Mouse (Mus musculus): Measurements from ENCODE around the gene Tlk2.

Gene Tlk2

DNA sequence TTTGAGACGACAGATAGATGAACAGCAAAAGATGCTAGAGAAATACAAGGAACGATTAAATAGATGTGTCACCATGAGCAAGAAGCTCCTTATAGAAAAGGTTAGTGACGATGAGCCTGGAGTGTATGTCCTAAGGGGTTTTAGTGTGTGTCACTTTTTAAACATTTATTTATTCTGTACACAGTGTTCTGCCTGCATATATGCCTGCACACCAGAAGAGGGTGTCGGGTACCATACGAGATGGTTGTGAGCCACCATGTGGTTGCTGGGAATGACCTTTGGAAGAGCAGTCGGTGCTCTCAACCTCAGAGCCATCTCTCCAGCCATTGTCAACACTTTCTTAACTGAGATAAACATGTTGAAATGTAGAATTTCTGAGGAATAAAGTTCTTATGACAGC lies 68.2 kb downstream of the Tlk2 start:
- in situ Hi-C loops (cut with MboI; ENCODE audit: unreplicated experiment in 2 of 2), result no loop called here

GRCm38 (mm10) chr11:105247321-105247720 lies 68.7 kb downstream of the Tlk2 start:
- in situ Hi-C loops (cut with MboI; ENCODE audit: unreplicated experiment in 2 of 2), result no loop called here

DNA sequence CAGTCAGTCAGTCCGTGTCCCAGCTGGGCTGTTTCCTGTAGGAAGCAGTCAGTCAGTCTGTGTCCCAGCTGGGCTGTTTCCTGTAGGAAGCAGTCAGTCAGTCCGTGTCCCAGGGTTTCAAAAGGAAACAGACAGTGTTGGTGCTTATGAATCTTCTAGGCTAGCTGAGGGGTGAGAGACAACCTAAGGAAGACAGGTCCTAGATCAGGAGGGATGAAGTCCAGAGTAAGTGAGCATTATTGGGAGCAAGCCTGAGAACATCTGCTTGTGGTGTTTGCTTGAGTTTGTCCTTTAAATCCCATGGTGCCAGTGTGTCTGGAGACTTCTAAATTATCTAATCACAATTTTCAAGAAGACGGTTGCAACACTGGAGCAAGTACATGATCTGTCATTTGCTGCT lies 81.1 kb downstream of the Tlk2 start:
- in situ Hi-C loops (cut with MboI; ENCODE audit: unreplicated experiment in 2 of 2), result loop anchor here (10.0 kb wide), 1 partner anchor 655 kb away; no protein-coding TSS in a partner anchor

DNA sequence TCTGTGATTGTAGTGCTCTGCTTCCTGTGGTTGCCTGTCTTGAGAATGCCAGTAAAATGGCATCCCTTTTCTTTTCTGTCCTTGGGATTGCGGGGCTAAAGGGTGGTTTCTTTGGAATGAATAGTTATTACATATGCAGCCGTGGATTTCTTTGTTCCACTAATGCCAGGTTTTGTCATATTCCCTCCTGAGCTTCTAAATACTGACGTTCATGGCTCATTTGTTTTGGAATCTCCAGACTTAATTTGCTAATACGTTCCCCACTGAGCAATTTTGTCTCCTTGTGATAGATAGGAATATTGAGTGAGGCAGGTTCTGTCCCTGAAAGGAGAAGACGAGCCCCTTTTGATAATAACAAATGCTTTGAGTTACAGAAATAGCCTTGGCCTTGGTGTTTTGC lies 82.5 kb downstream of the Tlk2 start:
- in situ Hi-C loops (cut with MboI; ENCODE audit: unreplicated experiment in 2 of 2), result loop anchor here (10.0 kb wide), 1 partner anchor 654 kb away; no protein-coding TSS in a partner anchor

DNA sequence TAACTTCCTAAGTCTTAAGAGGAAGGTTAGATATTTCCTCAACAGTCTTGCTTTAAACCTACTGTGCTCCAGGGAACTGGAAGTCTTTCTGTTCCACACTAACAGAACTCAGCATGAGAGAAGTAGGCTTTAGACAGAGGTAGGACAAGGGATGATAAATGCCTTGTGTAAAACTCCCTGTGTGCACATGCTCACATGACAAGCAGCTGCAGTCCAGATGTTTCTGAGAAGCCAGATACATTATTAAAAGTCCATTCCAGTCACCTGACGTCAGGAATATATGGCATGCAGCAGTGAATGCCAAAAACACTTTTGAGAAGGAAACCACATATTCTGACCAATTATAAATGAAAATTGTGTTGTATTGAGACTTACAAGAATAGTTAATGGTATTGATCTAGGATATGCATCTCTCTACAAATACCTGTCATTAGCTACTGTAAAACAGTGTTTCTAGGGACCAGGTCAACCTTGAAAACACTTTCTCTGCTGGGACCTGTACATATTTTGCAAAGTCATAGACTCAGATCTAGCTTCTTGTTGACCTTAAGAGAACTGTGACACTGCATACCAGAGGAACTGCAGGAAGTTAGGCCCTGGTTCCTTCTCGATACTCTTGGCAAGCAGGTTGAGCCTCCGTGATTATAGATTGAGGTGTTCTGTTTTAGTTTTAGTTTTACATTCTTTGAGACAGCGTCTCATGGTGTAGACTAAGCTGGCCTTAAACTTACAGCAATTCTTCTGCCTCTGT lies 83.2 kb downstream of the Tlk2 start:
- in situ Hi-C loops (cut with MboI; ENCODE audit: unreplicated experiment in 2 of 2), result loop anchor here (10.0 kb wide), 1 partner anchor 653 kb away; no protein-coding TSS in a partner anchor

- in situ Hi-C loops (cut with MboI; ENCODE audit: unreplicated experiment in 2 of 2), result loop anchor here (10.0 kb wide), 1 partner anchor 650 kb away; no protein-coding TSS in a partner anchor
Measured at GRCm38 (mm10) chr11:105264506-105264905, 85.9 kb downstream of the Tlk2 start.

DNA sequence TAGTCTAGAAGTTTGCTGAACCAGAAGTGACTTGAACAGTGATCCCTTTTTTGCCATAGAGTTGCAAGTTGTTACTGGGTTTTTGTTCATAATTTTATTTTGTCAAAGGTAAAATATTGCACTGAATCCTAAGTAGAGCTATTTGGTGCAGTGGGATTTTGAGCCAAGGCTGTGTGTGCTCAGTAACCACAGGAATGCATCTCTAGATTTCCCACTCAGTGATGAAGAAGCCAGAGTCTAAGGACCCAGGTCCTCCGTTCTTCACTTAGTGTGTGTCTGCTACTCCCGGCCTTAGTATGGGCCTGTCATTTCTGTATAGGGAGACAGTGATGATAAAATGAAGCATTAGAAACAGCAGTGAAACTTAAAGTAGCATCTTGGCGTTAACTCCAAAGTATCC lies 86.4 kb downstream of the Tlk2 start:
- in situ Hi-C loops (cut with MboI; ENCODE audit: unreplicated experiment in 2 of 2), result loop anchor here (10.0 kb wide), 1 partner anchor 650 kb away; no protein-coding TSS in a partner anchor

DNA sequence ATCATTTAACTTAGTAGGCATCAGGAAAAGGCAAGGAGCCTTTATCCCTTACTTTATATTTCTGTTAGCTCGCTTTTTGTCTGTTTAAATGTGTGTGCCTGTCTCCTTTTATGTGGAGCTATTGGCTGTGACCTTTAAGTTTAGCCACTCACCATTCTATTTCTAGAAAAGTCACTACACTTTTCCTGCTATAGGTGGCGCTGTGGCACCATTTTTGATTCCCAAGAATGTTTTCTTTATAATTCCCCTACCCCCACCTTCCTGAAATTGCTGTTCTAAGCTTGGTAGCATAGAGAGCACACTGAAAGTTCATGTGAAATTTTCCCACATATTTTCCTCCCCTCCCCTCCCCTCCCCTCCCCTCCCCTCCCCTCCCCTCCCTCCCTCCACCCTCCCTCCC lies 91.5 kb downstream of the Tlk2 start:
- in situ Hi-C loops (cut with MboI; ENCODE audit: unreplicated experiment in 2 of 2), result no loop called here

- in situ Hi-C loops (cut with MboI; ENCODE audit: unreplicated experiment in 2 of 2), result no loop called here
Measured at GRCm38 (mm10) chr11:105280456-105280855, 101.8 kb downstream of the Tlk2 start.

GRCm38 (mm10) chr11:105281291-105281690 lies 102.7 kb downstream of the Tlk2 start:
- in situ Hi-C loops (cut with MboI; ENCODE audit: unreplicated experiment in 2 of 2), result no loop called here

DNA sequence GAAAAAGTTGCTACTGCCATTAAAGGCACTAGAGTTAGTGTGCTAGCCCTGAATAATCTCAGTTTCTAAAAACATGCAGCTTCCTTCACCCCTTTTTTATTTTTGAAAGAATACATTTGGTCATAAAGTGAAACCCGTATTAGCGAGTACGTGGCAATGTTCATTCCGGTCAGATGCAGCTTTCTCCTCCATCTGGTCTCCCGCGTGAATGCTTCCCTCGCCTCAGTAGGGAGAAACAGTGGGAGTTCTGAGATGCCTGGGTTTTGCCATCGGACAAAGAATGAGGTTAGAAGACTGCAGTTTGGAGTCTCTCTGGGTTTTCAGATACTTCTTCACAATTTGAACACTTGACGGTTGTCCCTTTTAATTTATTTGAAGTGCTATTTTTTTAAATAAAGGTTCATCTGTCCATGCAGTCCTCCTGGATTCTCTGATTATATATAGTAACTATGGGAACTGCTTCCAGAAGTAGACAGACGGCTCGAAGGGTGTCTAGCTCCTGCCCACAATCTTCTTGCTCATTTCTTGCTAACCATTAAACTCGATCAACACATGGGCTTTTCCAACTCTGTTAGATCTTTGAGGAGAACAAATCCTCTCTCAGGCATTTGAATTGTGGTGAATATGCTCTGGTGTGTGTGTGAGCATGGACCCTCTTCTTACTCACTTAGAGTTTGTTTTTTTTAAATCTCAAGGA lies 103.3 kb downstream of the Tlk2 start:
- in situ Hi-C loops (cut with MboI; ENCODE audit: unreplicated experiment in 2 of 2), result no loop called here

GRCm38 (mm10) chr11:105282460-105282859 lies 103.9 kb downstream of the Tlk2 start:
- in situ Hi-C loops (cut with MboI; ENCODE audit: unreplicated experiment in 2 of 2), result no loop called here

DNA sequence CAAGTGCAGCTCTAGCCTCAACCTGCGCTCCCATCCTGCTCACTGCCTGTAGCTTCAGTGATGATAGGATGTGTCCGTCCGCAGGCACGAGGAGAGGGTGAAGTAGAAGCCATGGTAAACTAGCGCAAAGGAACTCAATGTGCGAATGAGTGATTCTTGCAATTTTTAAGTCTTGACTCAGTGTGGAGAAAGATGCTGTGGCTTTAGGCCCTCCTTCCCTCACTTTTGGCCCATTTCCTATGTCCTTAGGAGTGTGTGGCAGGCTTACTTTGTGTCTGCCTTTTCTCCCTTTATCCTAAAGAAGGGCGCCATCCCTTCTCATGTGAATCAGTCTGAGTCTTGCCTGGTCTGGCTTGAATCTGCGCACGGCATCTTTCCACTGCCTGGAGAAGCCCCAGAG lies 104.4 kb downstream of the Tlk2 start:
- in situ Hi-C loops (cut with MboI; ENCODE audit: unreplicated experiment in 2 of 2), result no loop called here

GRCm38 (mm10) chr11:105285720-105286119 lies 107.1 kb downstream of the Tlk2 start:
- in situ Hi-C loops (cut with MboI; ENCODE audit: unreplicated experiment in 2 of 2), result no loop called here

DNA sequence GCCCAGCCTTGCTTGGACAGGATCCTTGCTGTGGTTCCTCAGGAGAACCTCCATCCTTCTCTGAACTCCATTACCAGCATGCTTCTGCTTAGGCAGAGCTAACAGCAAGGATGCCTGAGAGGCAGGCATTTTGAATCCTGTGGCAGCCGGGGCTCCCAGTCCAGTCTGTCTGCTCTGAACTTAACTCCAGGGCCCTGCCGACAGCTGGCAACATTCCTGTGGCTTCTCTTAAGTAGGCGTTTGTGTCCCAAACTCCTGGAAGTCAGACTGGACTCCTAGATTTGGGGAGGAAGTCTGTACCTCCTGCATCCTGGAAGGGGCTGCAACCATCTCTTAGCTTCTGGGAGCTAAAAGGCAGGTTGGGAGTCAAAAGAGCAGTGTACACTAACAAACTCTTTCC lies 110.8 kb downstream of the Tlk2 start:
- in situ Hi-C loops (cut with MboI; ENCODE audit: unreplicated experiment in 2 of 2), result no loop called here

- in situ Hi-C loops (cut with MboI; ENCODE audit: unreplicated experiment in 2 of 2), result no loop called here
Measured at GRCm38 (mm10) chr11:105291681-105292123, 113.1 kb downstream of the Tlk2 start.

GRCm38 (mm10) chr11:105292124-105293071 lies 113.8 kb downstream of the Tlk2 start, which contains the start of gene Mrc2:
Gene Mrc2 (plus strand): TSS chr11:105292643.
- in situ Hi-C loops (cut with MboI; ENCODE audit: unreplicated experiment in 2 of 2), result no loop called here

DNA sequence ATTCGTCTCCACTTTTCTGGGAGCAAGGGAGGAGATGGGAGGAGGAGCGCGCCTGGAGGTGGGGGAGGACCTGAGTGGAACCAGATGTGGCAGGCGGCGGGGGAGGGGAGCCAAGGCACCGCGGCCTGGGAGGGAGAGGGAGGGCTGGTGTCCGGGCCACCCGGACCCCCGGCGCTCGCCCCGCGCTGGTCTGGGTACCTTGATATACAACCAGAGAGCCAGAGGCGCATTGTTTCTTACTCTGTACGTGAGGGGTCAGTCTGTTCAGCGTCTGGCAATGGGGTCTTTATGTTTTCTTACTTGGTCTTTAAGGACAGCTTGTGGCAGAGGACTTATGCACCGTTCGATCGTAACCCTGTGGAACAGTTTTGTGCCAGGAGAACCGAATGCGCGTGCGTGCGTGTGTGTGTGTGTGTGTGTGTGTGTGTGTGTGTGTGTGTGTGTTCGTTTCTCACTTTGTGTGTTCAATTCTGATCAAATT lies 114.5 kb downstream of the Tlk2 start:
- in situ Hi-C loops (cut with MboI; ENCODE audit: unreplicated experiment in 2 of 2), result no loop called here

DNA sequence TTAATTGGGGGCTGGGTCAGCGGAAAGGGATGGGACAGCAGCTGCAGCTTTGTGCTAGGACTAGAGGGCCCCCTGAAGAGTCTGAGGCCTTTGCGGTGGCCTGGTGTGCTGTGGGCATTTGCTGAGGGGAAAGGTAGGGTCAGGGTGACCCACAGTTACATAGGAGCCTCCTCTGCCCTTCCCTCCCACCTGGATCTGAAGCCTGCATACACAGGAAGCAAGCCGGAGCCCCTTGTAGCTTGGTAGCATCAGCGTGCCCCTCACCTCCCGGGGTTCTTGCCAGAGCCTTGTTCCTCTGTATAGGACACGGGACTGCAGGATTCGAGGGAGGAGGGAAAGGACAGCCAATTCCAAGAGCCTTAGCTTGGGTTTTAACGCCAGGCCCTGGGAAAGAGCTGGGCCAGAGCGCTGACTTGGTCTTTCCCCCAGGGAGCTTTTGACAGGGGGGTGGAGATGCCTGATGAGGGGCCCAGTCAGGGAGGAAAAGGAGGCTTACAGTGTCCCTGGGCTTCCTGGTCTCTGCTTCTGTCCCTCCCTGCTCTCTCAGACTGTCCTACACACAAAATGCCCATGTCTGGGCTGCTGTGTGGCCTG lies 115.4 kb downstream of the Tlk2 start:
- in situ Hi-C loops (cut with MboI; ENCODE audit: unreplicated experiment in 2 of 2), result no loop called here

DNA sequence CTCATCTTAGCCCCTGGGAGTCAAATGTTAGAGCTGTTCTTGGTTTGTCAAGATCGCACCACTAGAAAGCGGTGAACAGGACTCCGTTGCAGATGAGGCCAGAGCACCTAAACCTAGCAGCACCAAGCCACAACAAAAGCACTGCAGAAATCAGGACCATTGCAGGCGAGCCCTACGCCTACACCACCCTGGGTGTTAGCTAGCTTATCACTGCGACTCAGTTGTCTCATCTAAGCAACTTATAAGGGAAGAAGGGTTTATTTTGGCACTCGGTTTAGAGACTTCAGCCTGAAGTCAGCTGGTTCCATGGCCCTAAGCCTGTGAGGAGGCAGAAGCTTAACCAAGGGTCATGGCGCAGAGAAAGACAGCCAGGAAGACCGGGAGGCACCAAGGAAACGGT lies 117.5 kb downstream of the Tlk2 start:
- in situ Hi-C loops (cut with MboI; ENCODE audit: unreplicated experiment in 2 of 2), result no loop called here

Measured in v-Abl transformed pro-B cells (cell line).